Mouse (Mus musculus) myocyte (in vitro differentiated cells): ENCODE measurements around the gene Ttpal.

Experiments used
- E2F4 ChIP-seq: IDR thresholded peaks from one replicate; pipeline ENCODE4 v1.6.1; 2011; ENCODE audit warnings: mild to moderate bottlenecking, control low read depth, moderate library complexity; ENCODE audit not compliant: insufficient read depth
- MAX ChIP-seq: IDR thresholded peaks from one replicate; pipeline ENCODE4 v1.6.1; 2011; ENCODE audit warnings: low read depth, mild to moderate bottlenecking, control low read depth
- POLR2A ChIP-seq: IDR thresholded peaks from one replicate; pipeline ENCODE4 v1.6.1; 2011; ENCODE audit warnings: low read depth, mild to moderate bottlenecking, control low read depth, moderate library complexity; ENCODE audit not compliant: insufficient read length
- USF1 ChIP-seq: IDR thresholded peaks from one replicate; pipeline ENCODE4 v1.6.1; 2011; ENCODE audit warnings: low read depth, mild to moderate bottlenecking, control low read depth, moderate library complexity

- TF ChIP-seq POLR2A, result no peak
- TF ChIP-seq E2F4, result no peak
- no peak for TF ChIP-seq MAX
- no peak for TF ChIP-seq USF1
Observed at GRCm38 (mm10) chr2:163561258-163561948, 40.7 kb upstream of the Ttpal start.
